Mouse (Mus musculus): ENCODE results near the gene Rerg.
"Not testable (repeated sequence)": the region's sequence is repeated elsewhere in the genome, so short reads cannot be mapped to it uniquely, and the experiment has no call there.

Rerg gene

GRCm38 (mm10) chr6:137079701-137080100 is 90.6 kb downstream of the Rerg start:
- DNase-seq (ENCODE audit: low read depth, low spot score) = no peak

GRCm38 (mm10) chr6:137076731-137077130 is 93.6 kb downstream of the Rerg start:
- DNase-seq (ENCODE audit: low read depth, low spot score) = no peak

GRCm38 (mm10) chr6:137076225-137076624 is 94.1 kb downstream of the Rerg start:
- no peak for DNase-seq (ENCODE audit: low read depth, low spot score)

GRCm38 (mm10) chr6:137072256-137072655 is 98.0 kb downstream of the Rerg start:
- no peak for DNase-seq (ENCODE audit: low read depth, low spot score)

GRCm38 (mm10) chr6:137071466-137071865 is 98.8 kb downstream of the Rerg start:
- DNase-seq (ENCODE audit: low read depth, low spot score) = no peak

- DNase-seq (ENCODE audit: low read depth, low spot score) = no peak
Observed at GRCm38 (mm10) chr6:137065506-137065905, 104.8 kb downstream of the Rerg start.

GRCm38 (mm10) chr6:137064786-137065185 is 105.5 kb downstream of the Rerg start:
- DNase-seq (ENCODE audit: low read depth, low spot score) = no peak

- no peak for DNase-seq (ENCODE audit: low read depth, low spot score)
Observed at GRCm38 (mm10) chr6:137063239-137063940, 106.9 kb downstream of the Rerg start.

GRCm38 (mm10) chr6:137061880-137062531 is 108.3 kb downstream of the Rerg start:
- no peak for DNase-seq (ENCODE audit: low read depth, low spot score)

- DNase-seq (ENCODE audit: low read depth, low spot score) = no peak
Observed at GRCm38 (mm10) chr6:137060595-137060994, 109.7 kb downstream of the Rerg start.

GRCm38 (mm10) chr6:137058257-137058656 is 112.0 kb downstream of the Rerg start:
- DNase-seq (ENCODE audit: low read depth, low spot score) = no peak

GRCm38 (mm10) chr6:137054073-137054472 is 116.2 kb downstream of the Rerg start:
- DNase-seq (ENCODE audit: low read depth, low spot score) = no peak

- no peak for DNase-seq (ENCODE audit: low read depth, low spot score)
Observed at GRCm38 (mm10) chr6:137053464-137053863, 116.8 kb downstream of the Rerg start.

GRCm38 (mm10) chr6:137053006-137053405 is 117.3 kb downstream of the Rerg start:
- no peak for DNase-seq (ENCODE audit: low read depth, low spot score)

- DNase-seq (ENCODE audit: low read depth, low spot score) = no peak
Observed at GRCm38 (mm10) chr6:137047036-137047435, 123.3 kb downstream of the Rerg start.

GRCm38 (mm10) chr6:137045011-137045504 is 125.2 kb downstream of the Rerg start:
- DNase-seq (ENCODE audit: low read depth, low spot score) = no peak

- not testable (repeated sequence) for DNase-seq (ENCODE audit: low read depth, low spot score)
Observed at GRCm38 (mm10) chr6:137035611-137036395, 134.5 kb downstream of the Rerg start.

GRCm38 (mm10) chr6:137030611-137031097 is 139.6 kb downstream of the Rerg start:
- DNase-seq (ENCODE audit: low read depth, low spot score) = no peak

- no peak for DNase-seq (ENCODE audit: low read depth, low spot score)
Observed at GRCm38 (mm10) chr6:137029931-137030610, 140.2 kb downstream of the Rerg start.

- no peak for DNase-seq (ENCODE audit: low read depth, low spot score)
Observed at GRCm38 (mm10) chr6:137025461-137025860, 144.8 kb downstream of the Rerg start.

- no peak for DNase-seq (ENCODE audit: low read depth, low spot score)
Observed at GRCm38 (mm10) chr6:137024541-137024940, 145.8 kb downstream of the Rerg start.

Measured in c-Kit-negative CD71-positive TER-119-positive erythroid progenitor cells, embryonic 14.5 days (primary cell).